Mouse (Mus musculus): ENCODE data around the gene Pced1a.

- TF ChIP-seq POLR2A (IDR thresholded peaks at IDR 0.05; ENCODE audit: borderline replicate concordance, insufficient read depth, low read length) (no peak), CTCF (IDR thresholded peaks at IDR 0.05; ENCODE audit: borderline replicate concordance, insufficient read depth, low read depth, low read length) (no peak)
Measured at GRCm38 (mm10) chr2:130386212-130386611, 38.3 kb downstream of the Pced1a start.

Measured in cerebellum, adult 2 months (tissue).